Mouse (Mus musculus) hindbrain, embryonic 14.5 days (tissue): ENCODE results near the gene Sf3b5. TPM values are rescaled to one million over a fixed set of nuclear protein-coding genes. Genes with fewer than 3 reads are reported as not detected.

ENCODE experiments used
- ATAC-seq: fragments of 200-750 bp; cut with Nextera tagmentation; 2 replicates; pipeline ENCODE4 v1.8.0; 2017; ENCODE audit warnings: moderate number of reproducible peaks, mild to moderate bottlenecking, moderate TSS enrichment, moderate library complexity; ENCODE audit not compliant: low FRiP score
- DNase-seq: peaks from one replicate; pipeline ENCODE4 v3.0.0-alpha.2; 2015; ENCODE audit warnings: low spot score
- H3K27ac ChIP-seq: fragments of 300-500 bp; sonication (generic); 2 replicates; pipeline ENCODE4 v1.5.1; 2014; ENCODE audit warnings: mild to moderate bottlenecking, moderate library complexity
- H3K27me3 ChIP-seq: fragments of 300-500 bp; sonication (generic); 2 replicates; pipeline ENCODE4 v1.6.1; 2014; ENCODE audit warnings: mild to moderate bottlenecking, low read length, mixed read lengths; ENCODE audit not compliant: control insufficient read depth, insufficient read depth
- H3K36me3 ChIP-seq: fragments of 300-500 bp; sonication (generic); replicated peaks from 2 replicates; pipeline ENCODE4 v1.6.1; 2014; ENCODE audit not compliant: control insufficient read depth, insufficient read depth
- H3K4me1 ChIP-seq: fragments of 300-500 bp; sonication (generic); replicated peaks from 2 replicates; pipeline ENCODE4 v1.6.1; 2014; ENCODE audit warnings: antibody characterized with exemption, low read length, mixed read lengths; ENCODE audit not compliant: control insufficient read depth, insufficient read depth
- H3K4me2 ChIP-seq: fragments of 300-500 bp; sonication (generic); replicated peaks from 2 replicates; pipeline ENCODE4 v1.6.1; 2014; ENCODE audit warnings: mild to moderate bottlenecking, moderate library complexity
- H3K4me3 ChIP-seq: fragments of 300-500 bp; sonication (generic); replicated peaks from 2 replicates; pipeline ENCODE4 v1.5.1; 2014; ENCODE audit warnings: mild to moderate bottlenecking, low read length
- H3K9ac ChIP-seq: fragments of 300-500 bp; sonication (generic); 2 replicates; pipeline ENCODE4 v1.6.1; 2014
- H3K9me3 ChIP-seq: fragments of 300-500 bp; sonication (generic); 2 replicates; pipeline ENCODE4 v1.6.1; 2016; ENCODE audit warnings: low read length; ENCODE audit not compliant: control insufficient read depth
- WGBS: fragments of 180-500 bp; shearing (Covaris S2); extraction: QIAGEN DNeasy Blood & Tissue Kit; methylation state at CpG from one replicate; pipeline ENCODE4 v1.1.7; 2014; 5-methylcytosine and 5-hydroxymethylcytosine counted together
- polyA plus RNA-seq: library from polyadenylated mRNA; unstranded; fragments of >200 nt; fragmentation: Nextera tagmentation; extraction: Ambion mirVana; gene quantifications from 2 replicates; pipeline ENCODE4 v1.2.1, GENCODE M21; 2014

Sf3b5 gene
- polyA plus RNA-seq, 1 experiment from 2014 or later = 28.1 TPM

DNA sequence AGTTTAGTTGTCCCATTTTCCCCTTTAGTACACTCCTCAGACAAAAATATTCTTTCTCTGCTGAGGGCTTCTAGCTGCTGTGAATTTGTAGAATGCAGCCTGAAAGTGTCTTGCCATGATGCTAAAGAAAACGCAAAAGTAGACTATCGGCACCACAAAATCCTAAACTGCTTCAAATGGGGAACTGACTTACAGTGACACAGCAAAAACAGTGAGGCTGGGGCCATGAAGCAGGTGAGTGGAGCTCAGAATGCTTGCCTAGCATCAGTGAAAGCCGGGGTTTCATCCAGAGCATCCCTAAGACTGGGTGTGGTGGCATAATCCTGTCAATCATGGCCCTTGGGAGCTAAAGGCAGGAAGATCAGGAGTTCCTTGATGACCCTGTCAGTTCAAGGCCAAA is 29.7 kb upstream of the Sf3b5 start:
- Histone ChIP-seq H3K36me3 (no peaks in the 10 kb centered on the region), H3K9me3 (no peaks in the 10 kb centered on the region), H3K4me3 (no peak overlapping the region), H3K9ac (no peak overlapping the region), H3K27ac (no peak overlapping the region), H3K4me2 (no peak overlapping the region), H3K27me3 (no peaks in the 10 kb centered on the region), H3K4me1 (no peaks in the 10 kb centered on the region)
- ATAC-seq (no peak), DNase-seq (no peak)
- 96% methylated on average over 3 of the region's 3 CpGs for WGBS

DNA sequence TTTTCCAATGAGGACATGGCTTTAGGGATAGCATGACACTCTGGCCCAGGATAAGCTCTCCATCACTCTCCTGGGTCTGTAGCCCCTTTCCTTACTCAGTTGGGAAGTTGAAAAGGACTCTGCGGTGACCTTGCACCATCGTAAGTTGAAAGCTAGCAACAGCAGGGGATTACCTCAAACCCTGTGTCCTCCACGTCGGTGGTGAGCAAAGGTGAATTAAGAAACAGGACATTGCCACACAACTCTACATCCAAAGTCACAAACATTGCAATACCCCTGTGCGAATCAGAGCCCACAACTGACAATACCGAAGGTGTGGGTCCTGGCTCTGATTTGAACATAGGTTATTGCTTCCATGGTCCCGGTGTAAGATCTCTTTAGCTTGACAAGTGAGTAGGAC is 29.2 kb upstream of the Sf3b5 start:
- WGBS = 86% methylated on average over 7 of the region's 7 CpGs
- Histone ChIP-seq H3K27me3 (no peaks in the 10 kb centered on the region), H3K9ac (no peak overlapping the region), H3K4me3 (no peak overlapping the region), H3K4me1 (no peaks in the 10 kb centered on the region), H3K27ac (no peak overlapping the region), H3K9me3 (no peaks in the 10 kb centered on the region), H3K4me2 (no peak overlapping the region), H3K36me3 (no peaks in the 10 kb centered on the region)
- ATAC-seq (no peak), DNase-seq (no peak)

DNA sequence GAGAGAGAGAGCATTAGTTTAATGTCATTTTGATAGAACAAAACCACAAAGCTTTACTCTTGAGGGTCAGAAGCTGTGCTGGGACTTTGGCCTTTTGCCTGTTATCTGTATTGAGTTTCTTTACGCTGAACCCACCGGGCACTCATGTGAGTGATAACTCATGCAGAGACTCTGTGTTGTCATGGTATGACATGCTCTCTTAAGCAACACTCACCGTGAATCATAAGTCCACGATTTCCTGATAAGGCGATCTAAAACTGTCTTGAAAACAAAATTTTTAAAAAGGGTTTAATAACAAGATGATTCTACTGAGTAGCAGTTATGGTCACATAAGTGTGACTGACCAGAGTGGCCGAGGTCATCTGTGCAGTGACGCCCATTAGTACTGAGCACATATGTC is 28.6 kb upstream of the Sf3b5 start:
- H3K4me3 ChIP-seq = no peak overlapping the region
- DNase-seq = no peak
- 91% methylated on average over 7 of the region's 7 CpGs for WGBS
- H3K27me3 ChIP-seq = no peaks in the 10 kb centered on the region
- no peak overlapping the region for H3K9ac ChIP-seq
- no peak overlapping the region for H3K4me2 ChIP-seq
- ATAC-seq = no peak
- H3K4me1 ChIP-seq = no peaks in the 10 kb centered on the region
- H3K9me3 ChIP-seq = no peaks in the 10 kb centered on the region
- no peaks in the 10 kb centered on the region for H3K36me3 ChIP-seq
- H3K27ac ChIP-seq = no peak overlapping the region

DNA sequence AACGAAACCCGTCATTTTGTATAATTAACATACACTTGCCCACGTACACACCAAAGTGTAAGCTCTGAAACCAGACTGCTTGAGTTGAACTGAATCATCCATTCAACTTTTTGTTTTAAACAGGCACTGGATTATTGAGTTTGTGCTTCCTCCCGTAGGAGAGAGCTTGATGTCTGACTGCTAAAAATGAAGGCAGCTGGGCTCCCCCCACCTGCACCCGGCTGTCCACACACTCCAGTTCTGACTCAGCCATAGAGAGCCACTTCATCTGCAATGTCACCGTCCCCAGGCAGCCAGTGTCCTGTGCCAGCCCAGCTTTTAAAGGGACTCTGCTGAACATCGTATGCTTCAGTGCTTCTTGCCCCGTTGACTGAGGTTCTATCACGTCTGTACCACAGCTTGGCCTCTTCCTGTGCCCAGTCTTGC is 27.3 kb upstream of the Sf3b5 start:
- Histone ChIP-seq H3K27me3 (no peaks in the 10 kb centered on the region), H3K27ac (no peak overlapping the region), H3K9ac (no peak overlapping the region), H3K4me2 (no peak overlapping the region), H3K9me3 (no peaks in the 10 kb centered on the region), H3K36me3 (no peaks in the 10 kb centered on the region), H3K4me1 (no peaks in the 10 kb centered on the region), H3K4me3 (no peak overlapping the region)
- WGBS = 79% methylated on average over 9 of the region's 9 CpGs
- DNase-seq (no peak), ATAC-seq (no peak)

DNA sequence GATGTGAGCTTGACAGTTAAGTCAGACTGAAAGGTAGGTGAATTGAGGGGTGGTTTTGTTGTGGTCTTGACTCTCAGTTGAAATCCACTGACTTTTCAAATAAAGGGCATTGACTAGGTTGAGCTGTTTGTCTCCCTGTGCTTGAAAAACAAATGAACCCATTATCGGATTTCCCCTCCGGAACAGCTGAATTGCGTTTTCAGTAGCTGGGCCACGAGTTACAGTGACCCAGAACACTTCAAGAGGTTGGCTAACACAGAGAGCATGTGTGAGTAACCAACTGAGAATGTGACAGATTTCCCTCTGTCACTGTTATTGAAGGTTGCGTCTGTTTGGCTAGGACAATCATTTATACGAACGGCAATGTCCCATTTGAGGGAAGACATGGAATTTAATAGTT is 24.1 kb upstream of the Sf3b5 start:
- no peak for ATAC-seq
- H3K9me3 ChIP-seq = no peaks in the 10 kb centered on the region
- no peak overlapping the region for H3K4me3 ChIP-seq
- no peak for DNase-seq
- H3K27ac ChIP-seq = no peak overlapping the region
- no peak overlapping the region for H3K9ac ChIP-seq
- H3K4me1 ChIP-seq = no peaks in the 10 kb centered on the region
- H3K36me3 ChIP-seq = no peaks in the 10 kb centered on the region
- H3K27me3 ChIP-seq = no peaks in the 10 kb centered on the region
- H3K4me2 ChIP-seq = no peak overlapping the region
- WGBS = 78% methylated on average over 7 of the region's 7 CpGs

DNA sequence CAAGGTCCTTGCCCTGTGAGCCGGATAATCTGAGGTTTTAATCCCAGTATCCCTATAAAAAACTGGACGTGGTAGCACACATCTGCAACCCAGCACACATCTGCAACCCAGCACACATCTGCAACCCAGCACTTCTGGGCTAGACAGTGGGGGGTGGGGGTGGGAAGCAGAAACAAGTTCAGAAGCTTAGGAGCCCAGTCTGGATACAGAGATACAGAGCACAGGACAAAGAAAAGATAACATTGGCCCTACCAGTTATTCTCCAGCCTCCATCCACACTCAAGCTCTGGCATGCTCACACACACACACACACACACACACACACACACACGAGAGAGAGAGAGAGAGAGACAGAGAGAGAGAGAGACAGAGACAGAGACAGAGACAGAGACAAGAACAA is 21.6 kb upstream of the Sf3b5 start:
- no peak overlapping the region for H3K4me2 ChIP-seq
- 72% methylated on average over 3 of the region's 3 CpGs for WGBS
- H3K9me3 ChIP-seq = no peaks in the 10 kb centered on the region
- no peak overlapping the region for H3K4me3 ChIP-seq
- H3K27me3 ChIP-seq = no peaks in the 10 kb centered on the region
- no peak overlapping the region for H3K27ac ChIP-seq
- no peak for DNase-seq
- no peaks in the 10 kb centered on the region for H3K36me3 ChIP-seq
- no peaks in the 10 kb centered on the region for H3K4me1 ChIP-seq
- no peak overlapping the region for H3K9ac ChIP-seq
- ATAC-seq = no peak

DNA sequence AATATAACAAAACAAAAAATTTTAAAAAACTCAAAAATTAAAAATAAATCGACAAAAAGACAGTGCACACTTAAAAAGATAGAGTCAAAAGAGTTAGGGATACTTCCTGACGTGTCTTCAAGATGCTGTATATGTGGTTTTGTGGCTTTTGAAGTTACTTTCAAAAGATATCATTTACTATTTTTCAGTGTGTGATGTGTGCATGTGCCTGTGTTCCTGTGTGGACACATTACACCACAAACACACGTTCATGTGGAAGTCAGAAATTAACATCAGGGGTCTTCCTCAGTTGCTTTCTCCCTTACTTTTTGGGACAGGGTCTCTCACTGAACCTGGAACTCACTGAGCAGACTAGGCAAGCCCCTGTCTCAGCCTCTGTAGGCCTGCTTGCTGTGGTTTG is 20.1 kb upstream of the Sf3b5 start:
- H3K27me3 ChIP-seq = no peaks in the 10 kb centered on the region
- no peak overlapping the region for H3K27ac ChIP-seq
- no peak overlapping the region for H3K4me2 ChIP-seq
- no peak overlapping the region for H3K9ac ChIP-seq
- H3K9me3 ChIP-seq = no peaks in the 10 kb centered on the region
- no peaks in the 10 kb centered on the region for H3K36me3 ChIP-seq
- 90% methylated on average over 3 of the region's 3 CpGs for WGBS
- ATAC-seq = no peak
- no peaks in the 10 kb centered on the region for H3K4me1 ChIP-seq
- DNase-seq = no peak
- no peak overlapping the region for H3K4me3 ChIP-seq

DNA sequence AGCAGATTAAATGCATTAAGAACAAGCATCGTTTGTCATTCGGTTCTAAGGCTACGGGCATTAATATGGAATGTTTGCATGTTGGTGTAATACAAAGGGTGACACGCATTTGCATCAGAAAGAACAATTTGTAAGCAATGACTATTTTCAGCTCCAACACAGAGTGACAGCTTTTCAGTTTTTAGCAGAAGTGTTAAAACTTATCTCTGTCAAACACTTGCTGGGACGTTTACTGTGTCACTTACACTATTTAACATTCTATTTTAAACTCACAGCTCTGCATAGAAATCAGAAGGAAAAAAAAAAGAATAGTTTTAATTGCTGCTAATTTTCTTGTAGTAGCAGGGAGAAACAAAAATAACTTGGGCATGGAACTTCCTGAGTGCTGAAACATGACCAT is 18.7 kb upstream of the Sf3b5 start:
- Histone ChIP-seq H3K27ac (no peak overlapping the region), H3K4me1 (no peaks in the 10 kb centered on the region), H3K4me3 (no peak overlapping the region), H3K9me3 (no peaks in the 10 kb centered on the region), H3K9ac (no peak overlapping the region), H3K36me3 (no peaks in the 10 kb centered on the region), H3K4me2 (no peak overlapping the region), H3K27me3 (no peaks in the 10 kb centered on the region)
- DNase-seq (no peak), ATAC-seq (no peak)
- WGBS = 38% methylated on average over 5 of the region's 5 CpGs

DNA sequence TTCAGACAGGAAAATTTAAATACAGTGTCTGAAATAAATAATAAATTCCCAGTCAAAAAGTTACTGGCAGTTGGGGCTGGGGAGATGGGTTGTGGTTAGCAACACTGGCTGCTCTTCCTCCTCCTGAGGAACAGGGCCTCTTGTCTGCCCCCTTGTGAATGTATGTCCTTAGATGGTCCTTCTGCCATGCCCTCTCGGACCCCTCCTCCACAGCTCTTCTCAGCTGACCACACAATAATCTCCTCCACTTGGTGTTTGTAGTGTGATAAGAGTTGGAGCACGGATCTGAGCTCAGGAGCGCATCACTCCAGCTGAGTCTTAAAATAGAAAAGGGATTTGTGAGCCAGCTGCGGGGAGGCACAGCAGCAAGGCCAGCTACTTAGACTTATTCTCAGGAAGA is 18.2 kb upstream of the Sf3b5 start:
- no peak overlapping the region for H3K4me2 ChIP-seq
- H3K4me3 ChIP-seq = no peak overlapping the region
- H3K36me3 ChIP-seq = no peaks in the 10 kb centered on the region
- no peak overlapping the region for H3K27ac ChIP-seq
- no peak overlapping the region for H3K9ac ChIP-seq
- H3K4me1 ChIP-seq = no peaks in the 10 kb centered on the region
- DNase-seq = no peak
- no peaks in the 10 kb centered on the region for H3K27me3 ChIP-seq
- WGBS = 62% methylated on average over 4 of the region's 4 CpGs
- H3K9me3 ChIP-seq = no peaks in the 10 kb centered on the region
- no peak for ATAC-seq

DNA sequence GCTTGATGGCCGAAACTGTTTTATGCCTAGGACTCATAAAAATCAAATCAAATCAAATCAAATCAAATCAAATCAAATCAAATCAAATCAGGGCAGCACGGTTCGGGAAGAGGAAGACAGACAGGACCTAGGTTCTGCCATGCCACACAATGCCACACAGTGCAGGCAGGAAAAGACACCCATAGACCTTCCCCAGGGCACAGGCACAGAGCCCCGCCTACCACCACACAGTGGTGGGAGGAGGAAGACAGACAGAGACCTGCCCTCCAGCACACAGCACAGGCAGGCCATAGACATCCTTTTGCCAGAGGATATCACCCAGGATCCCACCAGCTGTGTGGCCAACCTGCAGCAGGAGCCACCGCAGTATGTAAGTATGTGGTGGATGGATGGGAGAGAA is 13.2 kb upstream of the Sf3b5 start:
- H3K27ac ChIP-seq = no peak overlapping the region
- DNase-seq (no peak), ATAC-seq (no peak)
- no peaks in the 10 kb centered on the region for H3K36me3 ChIP-seq
- H3K9ac ChIP-seq = no peak overlapping the region
- no peak overlapping the region for H3K4me2 ChIP-seq
- no peak overlapping the region for H3K4me3 ChIP-seq
- H3K9me3 ChIP-seq = no peaks in the 10 kb centered on the region
- H3K4me1 ChIP-seq = no peaks in the 10 kb centered on the region
- H3K27me3 ChIP-seq = no peaks in the 10 kb centered on the region
- 74% methylated on average over 5 of the region's 5 CpGs for WGBS
